Mouse (Mus musculus) liver, embryonic 14.5 days (tissue): ENCODE data around the gene Gap43. TPM values are rescaled to one million over a fixed set of nuclear protein-coding genes. Genes with fewer than 3 reads are reported as not detected.

ENCODE experiments used
- ATAC-seq: fragments of 200-750 bp; cut with Nextera tagmentation; 2 replicates; pipeline ENCODE4 v1.8.0; 2017; ENCODE audit warnings: moderate number of reproducible peaks, mild to moderate bottlenecking, moderate library complexity; ENCODE audit not compliant: insufficient read depth
- DNase-seq, 3 experiments: peaks; one replicate each; pipeline ENCODE4 v3.0.0-alpha.2; 2012 to 2013; ENCODE audit warnings: low read depth in 3 of 3, low spot score in 3 of 3
- H3K27ac ChIP-seq: fragments of 300-500 bp; sonication (generic); 2 replicates; pipeline ENCODE4 v1.5.1; 2014; ENCODE audit warnings: moderate library complexity, mild to moderate bottlenecking, control low read depth, inconsistent platforms
- H3K27me3 ChIP-seq: fragments of 300-500 bp; sonication (generic); 2 replicates; pipeline ENCODE4 v1.6.1; 2014; ENCODE audit warnings: mild to moderate bottlenecking, low read length, moderate library complexity; ENCODE audit not compliant: control insufficient read depth, insufficient read depth
- H3K36me3 ChIP-seq: fragments of 300-500 bp; sonication (generic); replicated peaks from 2 replicates; pipeline ENCODE4 v1.6.1; 2014; ENCODE audit warnings: low read depth; ENCODE audit not compliant: control insufficient read depth, insufficient read depth
- H3K4me1 ChIP-seq, 2 experiments: fragments of 200-500 bp in 1 of 2; fragments of 300-500 bp in 1 of 2; sonication (generic) in 1 of 2; replicated peaks; 2 replicates each; pipeline ENCODE4 v1.6.1; 2012 to 2014; ENCODE audit warnings: antibody characterized with exemption in 1 of 2, inconsistent platforms in 1 of 2, low read length in 1 of 2; ENCODE audit not compliant: control insufficient read depth in 2 of 2, insufficient read depth in 2 of 2
- H3K4me2 ChIP-seq: fragments of 300-500 bp; sonication (generic); 2 replicates; pipeline ENCODE4 v1.6.1; 2014; ENCODE audit warnings: low read depth, mild to moderate bottlenecking, control low read depth, moderate library complexity
- H3K4me3 ChIP-seq, 2 experiments: fragments of 200-500 bp in 1 of 2; fragments of 300-500 bp in 1 of 2; sonication (generic) in 1 of 2; 2 replicates each; pipeline ENCODE4 v1.5.1; 2012 to 2014; ENCODE audit warnings: low read depth in 2 of 2, low read length in 2 of 2, mild to moderate bottlenecking in 2 of 2, control low read depth in 1 of 2, inconsistent platforms in 1 of 2, moderate library complexity in 1 of 2; ENCODE audit not compliant: insufficient read depth in 1 of 2
- H3K9ac ChIP-seq: fragments of 300-500 bp; sonication (generic); replicated peaks from 2 replicates; pipeline ENCODE4 v1.6.1; 2014; ENCODE audit warnings: mild to moderate bottlenecking, control low read depth, moderate library complexity
- H3K9me3 ChIP-seq: fragments of 300-500 bp; sonication (generic); 2 replicates; pipeline ENCODE4 v1.6.1; 2016; ENCODE audit warnings: low read length, mixed read lengths; ENCODE audit not compliant: control insufficient read depth
- CTCF ChIP-seq: IDR thresholded peaks from 2 replicates; pipeline ENCODE4 v1.5.1; 2016; ENCODE audit warnings: antibody characterized with exemption, low read depth, control low read depth
- EP300 ChIP-seq: IDR thresholded peaks from 2 replicates; pipeline ENCODE4 v1.6.1; 2016; ENCODE audit warnings: antibody characterized with exemption, low read depth
- WGBS: fragments of 180-500 bp; shearing (Covaris S2); extraction: QIAGEN DNeasy Blood & Tissue Kit; methylation state at CpG from one replicate; pipeline ENCODE4 v1.1.7; 2014; ENCODE audit not compliant: insufficient replicate concordance; 5-methylcytosine and 5-hydroxymethylcytosine counted together
- polyA plus RNA-seq, 2 experiments: library from polyadenylated mRNA; depleted of rRNA in 1 of 2; stranded (reverse) in 1 of 2; unstranded in 1 of 2; fragments of >200 nt; fragmentation: Nextera tagmentation in 1 of 2; extraction: Ambion mirVana in 1 of 2; gene quantifications; 2 replicates each; pipeline versions ENCODE4 v1.2.1 to v1.2.3; 2012 to 2014

Gap43 gene
- polyA plus RNA-seq (2012; rRNA removed): 2.8 and 3.8 TPM in 2 replicates
- polyA plus RNA-seq (2014; fragmentation: Nextera tagmentation; extraction: Ambion mirVana): 2.5 and 3.1 TPM in 2 replicates

DNA sequence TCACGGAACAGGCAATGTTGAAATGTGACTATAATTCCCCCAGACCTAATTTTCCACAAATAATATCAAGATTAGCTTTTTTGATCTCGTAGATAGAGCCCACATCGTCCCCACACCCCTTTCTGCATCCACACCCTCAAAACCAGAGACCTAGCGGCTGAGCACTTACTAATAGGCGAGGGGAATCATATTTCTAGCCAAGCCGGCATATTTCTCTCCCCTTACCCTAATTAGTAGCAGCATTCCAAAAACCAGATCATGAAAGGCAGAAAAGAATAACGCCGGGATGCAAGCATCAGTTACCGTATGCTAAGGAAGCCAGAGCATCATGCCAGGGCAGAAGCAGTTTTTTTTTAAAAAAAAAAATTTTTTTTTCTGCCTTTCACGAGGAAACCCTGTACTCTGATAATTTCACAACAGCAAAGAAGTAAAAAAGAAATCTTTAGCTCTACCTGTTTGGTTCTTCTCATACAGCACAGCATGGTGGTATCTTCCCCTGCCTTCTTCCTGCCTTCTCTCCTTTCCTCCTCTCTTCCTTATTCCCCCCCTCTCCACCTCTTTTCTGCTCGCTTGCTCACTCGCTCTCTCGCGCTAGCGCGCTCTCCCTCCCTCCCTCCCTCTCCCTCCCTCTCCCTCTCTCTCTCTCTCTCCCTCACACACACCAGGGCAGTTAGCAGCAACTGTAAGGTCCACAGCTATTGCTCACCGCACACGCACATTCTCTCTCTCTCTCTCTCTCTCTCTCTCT is at the start of gene Gap43:
Gene Gap43 (minus strand): TSS at position 631 of the 748 bp plus-strand sequence.
- H3K4me3 ChIP-seq: 0 out of 4 replicates have a peak within 1 kb of the TSS, but pooled peaks of 1 of the 2 experiments have one; percentile 6
- H3K27me3 ChIP-seq: peaks cover 2% of the 10 kb centered on the region; the same call in 1 of the 2 replicates
- no peak within 1 kb of the TSS for H3K27ac ChIP-seq
- no peak within 1 kb of the TSS for H3K4me2 ChIP-seq
- H3K4me1 ChIP-seq: peaks cover 0 to 3% of the 10 kb centered on the region in 2 experiments; a peak in 1 of 4 replicates
- no peaks in the 10 kb centered on the region for H3K9me3 ChIP-seq
- no peak for ATAC-seq
- WGBS: under 1% methylated on average over 18 of the region's 18 CpGs
- TF ChIP-seq CTCF (no peak), EP300 (no peak)
- no peak for DNase-seq
- no peak within 1 kb of the TSS for H3K9ac ChIP-seq
- no peaks in the 10 kb centered on the region for H3K36me3 ChIP-seq

DNA sequence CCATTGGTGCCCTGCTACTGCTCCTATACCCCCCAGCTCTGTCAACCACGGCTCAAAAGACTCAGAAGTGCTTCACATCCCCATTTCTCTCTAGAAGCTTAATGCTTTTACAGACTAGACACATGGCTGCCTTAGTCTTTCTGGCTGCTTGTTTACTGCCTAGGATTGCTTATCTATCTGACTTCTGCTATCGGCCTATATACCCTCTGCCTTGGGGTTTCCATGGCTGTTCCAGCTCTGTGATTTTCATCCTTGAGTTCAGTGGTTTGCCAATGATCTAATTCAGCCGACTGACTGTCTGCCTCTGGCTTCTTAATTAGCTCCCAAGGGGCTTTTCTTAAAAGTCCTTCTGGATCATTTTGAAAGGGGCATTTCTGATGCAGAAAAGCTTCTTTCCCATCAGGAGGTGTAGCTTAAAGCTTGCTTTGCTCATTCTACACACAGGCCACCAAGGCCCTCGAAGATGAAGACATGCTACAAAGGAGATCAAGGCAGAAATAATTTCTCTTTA is 40.9 kb upstream of the Gap43 start:
- 54% methylated on average over 4 of the region's 4 CpGs for WGBS

GRCm38 (mm10) chr16:42380641-42381040 is 40.2 kb upstream of the Gap43 start:
- no peak for TF ChIP-seq CTCF
- TF ChIP-seq EP300: no peak
- no peak for DNase-seq
- WGBS: 46% methylated on average over 3 of the region's 3 CpGs
- Histone ChIP-seq H3K4me3 (no peak overlapping the region), H3K9ac (no peak overlapping the region), H3K27me3 (no peaks in the 10 kb centered on the region), H3K27ac (no peak overlapping the region), H3K9me3 (no peaks in the 10 kb centered on the region), H3K36me3 (no peaks in the 10 kb centered on the region), H3K4me2 (no peak overlapping the region), H3K4me1 (no peaks in the 10 kb centered on the region)
- no peak for ATAC-seq

More for the DNA sequence above, 40.9 kb upstream of the Gap43 start:
- Histone ChIP-seq H3K36me3 (no peaks in the 10 kb centered on the region), H3K9ac (no peak overlapping the region), H3K9me3 (no peaks in the 10 kb centered on the region), H3K27me3 (no peaks in the 10 kb centered on the region), H3K4me2 (no peak overlapping the region), H3K4me3 (no peak overlapping the region), H3K27ac (no peak overlapping the region), H3K4me1 (no peaks in the 10 kb centered on the region)
- DNase-seq (no peak), ATAC-seq (no peak)
- TF ChIP-seq EP300 (no peak), CTCF (no peak)

GRCm38 (mm10) chr16:42370148-42370547 is 29.7 kb upstream of the Gap43 start:
- DNase-seq: no peak
- H3K4me1 ChIP-seq: no peaks in the 10 kb centered on the region

GRCm38 (mm10) chr16:42369346-42369745 is 28.9 kb upstream of the Gap43 start:
- H3K27me3 ChIP-seq: no peaks in the 10 kb centered on the region
- ATAC-seq (no peak), DNase-seq (no peak)
- H3K4me3 ChIP-seq: no peak overlapping the region
- no peaks in the 10 kb centered on the region for H3K4me1 ChIP-seq
- no peak overlapping the region for H3K9ac ChIP-seq
- no peak overlapping the region for H3K4me2 ChIP-seq
- no peaks in the 10 kb centered on the region for H3K36me3 ChIP-seq
- H3K27ac ChIP-seq: no peak overlapping the region
- no peak for TF ChIP-seq CTCF
- no peak for TF ChIP-seq EP300
- H3K9me3 ChIP-seq: no peaks in the 10 kb centered on the region
- WGBS: 50% methylated on average over 6 of the region's 6 CpGs

More at GRCm38 (mm10) chr16:42370148-42370547, 29.7 kb upstream of the Gap43 start:
- Histone ChIP-seq H3K4me3 (no peak overlapping the region), H3K27ac (no peak overlapping the region), H3K4me2 (no peak overlapping the region), H3K27me3 (no peaks in the 10 kb centered on the region), H3K9me3 (no peaks in the 10 kb centered on the region), H3K9ac (no peak overlapping the region), H3K36me3 (no peaks in the 10 kb centered on the region)
- 59% methylated on average over 6 of the region's 6 CpGs for WGBS
- no peak for TF ChIP-seq CTCF
- TF ChIP-seq EP300: no peak
- no peak for ATAC-seq
